Mouse (Mus musculus) kidney, adult 18-20 months (tissue): ENCODE results near the gene Cdadc1.

Source experiments
- DNase-seq: peaks from one replicate; pipeline ENCODE4 v3.0.0; 2021

Cdadc1 gene

DNA sequence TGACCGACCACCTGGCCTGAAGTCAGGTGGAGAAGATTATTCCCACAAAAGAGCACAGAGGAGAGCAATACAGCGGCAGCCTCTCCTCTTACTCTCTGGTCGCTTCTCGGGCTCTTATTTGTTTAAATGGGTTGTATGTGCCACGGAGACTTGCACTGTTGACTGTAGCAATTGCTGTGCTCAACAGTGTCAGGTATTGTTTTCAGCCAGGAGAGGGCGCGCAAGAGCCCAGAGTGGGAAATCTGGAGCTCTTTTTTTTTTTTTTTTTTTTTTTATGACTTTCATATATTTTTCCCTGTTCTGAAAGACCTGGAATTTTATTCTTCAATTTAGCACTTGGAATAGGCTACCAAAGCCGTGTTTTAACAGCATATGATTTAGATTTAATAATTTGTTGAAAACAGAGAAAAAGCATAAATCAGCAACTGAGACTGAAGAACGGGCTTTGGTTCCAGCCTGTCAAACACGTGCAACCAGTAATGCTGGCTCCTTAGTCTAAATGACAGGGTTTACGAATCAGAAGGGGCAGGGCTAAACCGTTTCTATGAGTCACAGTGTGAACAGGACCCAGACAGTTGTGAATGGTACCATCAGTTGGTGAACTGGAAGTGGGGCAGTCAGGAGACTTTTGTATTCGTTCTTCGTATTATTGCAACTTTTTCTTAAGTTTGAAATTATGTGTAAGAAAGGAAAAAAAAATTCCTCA is 15.3 kb upstream of the Cdadc1 start:
- peak; percentile 68 for DNase-seq

DNA sequence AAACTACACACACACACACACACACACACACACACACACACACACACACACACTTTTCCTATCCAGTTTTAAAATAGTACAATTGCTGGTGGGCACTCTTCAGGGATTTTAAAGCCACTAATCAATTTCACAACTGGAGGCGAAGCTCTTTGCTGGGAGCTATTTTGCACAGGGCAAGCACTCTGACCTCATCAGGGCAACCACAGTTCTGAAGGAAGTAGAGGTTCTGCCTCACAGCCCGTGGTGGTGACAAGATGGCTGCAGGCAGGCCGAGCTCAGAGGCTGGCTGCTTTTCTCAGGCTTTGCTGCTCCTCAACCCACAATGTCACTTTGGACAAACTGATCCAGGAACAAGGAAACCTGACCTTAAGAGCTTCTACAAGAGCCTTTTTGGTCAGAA is 9.3 kb upstream of the Cdadc1 start:
- DNase-seq, result no peak

DNA sequence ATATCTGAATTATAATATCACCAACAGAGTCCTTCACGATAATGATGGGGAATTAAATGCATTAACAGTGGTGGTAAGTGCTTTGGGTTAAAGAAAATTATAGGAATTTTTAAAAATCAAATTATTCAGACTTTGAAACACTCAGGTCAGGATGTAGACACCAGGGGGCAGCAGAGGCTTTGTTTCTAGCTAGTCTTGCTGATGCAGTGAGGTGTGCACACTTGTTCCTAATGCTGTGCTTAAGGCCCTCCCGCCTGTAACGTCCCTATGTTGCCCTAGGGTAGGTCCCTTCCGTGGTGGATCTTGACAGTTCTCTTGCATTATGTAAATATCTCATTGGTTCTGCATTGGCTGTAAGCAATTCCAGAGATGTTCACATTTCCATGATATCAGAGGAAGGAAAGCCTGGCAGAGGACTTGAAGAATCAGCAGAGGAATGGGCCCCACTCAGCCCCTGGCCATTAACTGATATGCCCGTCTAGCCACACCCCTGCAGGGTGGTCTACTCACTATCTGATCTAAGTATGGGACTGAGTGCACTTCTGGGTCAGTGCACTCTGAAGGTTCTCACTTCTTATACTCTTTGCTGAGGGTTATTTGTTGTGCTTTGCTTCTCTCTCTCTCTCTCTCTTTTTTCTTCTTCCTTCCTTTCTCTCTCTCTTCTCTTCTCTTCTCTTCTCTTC is 8.1 kb upstream of the Cdadc1 start:
- DNase-seq, result peak; percentile 78

DNA sequence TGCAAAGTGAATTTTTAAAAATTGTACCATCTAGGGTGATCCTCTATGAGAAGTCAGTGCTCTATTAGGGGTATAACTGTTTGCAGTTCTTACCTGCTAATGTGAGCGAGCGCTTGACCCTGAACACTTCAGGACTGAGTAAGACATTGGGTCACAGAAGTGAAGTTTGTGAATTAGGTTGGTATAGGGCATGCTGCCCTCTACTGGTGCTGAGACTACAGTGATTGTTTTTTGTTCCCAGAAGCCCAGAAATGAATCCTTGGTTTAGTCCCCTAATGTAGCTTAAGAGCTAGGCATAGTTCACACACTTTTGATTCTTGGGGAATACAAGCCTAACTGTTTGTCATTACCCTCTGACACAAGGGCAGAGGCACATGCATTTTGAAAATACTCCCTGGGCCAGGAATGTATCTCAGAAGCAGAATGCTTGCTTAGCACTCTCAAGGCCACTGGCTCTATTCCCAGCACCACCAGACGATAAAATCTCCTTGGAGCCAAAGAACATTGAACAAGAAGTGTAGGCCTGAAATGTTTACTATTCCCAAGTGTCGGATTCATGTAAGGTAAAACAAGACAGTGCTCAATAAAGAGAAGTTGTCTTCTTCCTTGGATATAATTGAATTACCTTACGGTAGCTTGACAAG is 6.4 kb upstream of the Cdadc1 start:
- peak; percentile 36 for DNase-seq

DNA sequence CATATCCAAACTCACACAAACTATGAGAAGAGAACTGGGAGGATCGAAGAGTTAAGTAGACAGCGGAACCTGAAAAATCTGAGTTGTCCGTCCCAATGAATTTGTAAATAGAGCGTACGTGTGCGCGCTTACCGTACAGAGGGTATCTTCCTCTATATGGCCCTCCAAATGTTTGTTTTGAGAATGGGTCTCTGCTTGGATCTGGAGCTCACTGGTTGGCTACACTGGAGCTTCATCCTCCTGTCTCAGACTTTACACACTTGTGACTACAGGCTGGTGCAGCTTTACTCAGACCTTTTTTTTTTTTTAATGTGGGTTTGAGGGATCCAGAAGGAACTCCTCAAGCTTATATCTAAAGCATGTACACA is 485 bp upstream of the Cdadc1 start:
- no peak for DNase-seq

DNA sequence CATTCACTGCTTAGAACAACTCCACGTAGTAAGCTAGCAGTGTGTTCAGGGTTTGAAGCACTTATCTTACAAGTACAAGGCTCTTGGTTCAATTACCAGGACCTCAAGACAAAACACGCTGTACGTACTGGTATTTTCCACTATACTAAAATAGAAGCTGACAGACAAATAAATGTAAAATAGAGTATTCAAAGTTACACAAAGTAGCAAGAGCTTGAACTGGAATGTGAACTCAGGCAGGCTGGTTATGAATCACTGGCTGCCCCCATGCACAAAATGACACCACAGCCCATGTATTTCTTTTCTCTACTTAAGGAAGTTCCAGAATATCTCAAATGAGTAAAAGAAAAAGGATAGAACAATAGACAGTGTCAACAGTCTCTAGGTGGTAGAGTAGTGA is 2.8 kb downstream of the Cdadc1 start:
- no peak for DNase-seq

DNA sequence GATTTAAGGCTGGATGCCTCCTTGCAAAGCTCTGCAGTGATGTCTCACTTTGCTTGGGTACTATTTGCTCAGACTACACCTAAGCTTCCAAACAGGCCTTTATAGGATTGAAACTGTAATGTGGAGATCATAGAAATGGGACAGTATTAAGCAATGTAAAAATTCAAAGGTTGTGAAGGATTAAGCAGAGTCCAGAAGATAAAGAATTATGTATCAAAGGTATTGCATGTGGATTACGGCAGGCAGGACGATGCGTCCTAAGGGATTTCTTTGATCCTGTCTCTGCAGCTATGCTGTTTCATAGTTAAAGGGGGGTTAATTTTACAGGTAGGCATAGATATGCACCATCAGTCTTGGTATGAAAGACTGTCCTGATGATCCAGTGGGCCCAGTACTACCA is 5.2 kb downstream of the Cdadc1 start:
- no peak for DNase-seq

DNA sequence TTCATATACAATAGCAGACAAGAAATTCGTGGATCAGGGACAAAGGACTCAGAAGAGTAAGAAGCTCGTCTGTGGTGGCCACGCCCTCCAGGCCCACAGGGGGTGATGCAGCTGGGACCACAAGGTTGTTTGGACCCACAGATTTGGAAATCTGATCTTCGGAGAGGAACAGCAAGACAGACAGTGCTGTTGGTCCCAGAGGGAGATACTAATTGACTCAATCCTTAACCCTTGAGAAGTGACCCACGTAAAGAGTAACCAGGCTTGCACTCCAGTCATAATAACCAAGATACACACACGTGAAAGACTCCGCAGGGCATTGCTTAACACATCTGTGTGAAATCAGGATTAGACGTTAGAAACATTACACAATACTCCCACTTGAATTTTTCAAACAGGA is 5.9 kb downstream of the Cdadc1 start:
- DNase-seq, result no peak

DNA sequence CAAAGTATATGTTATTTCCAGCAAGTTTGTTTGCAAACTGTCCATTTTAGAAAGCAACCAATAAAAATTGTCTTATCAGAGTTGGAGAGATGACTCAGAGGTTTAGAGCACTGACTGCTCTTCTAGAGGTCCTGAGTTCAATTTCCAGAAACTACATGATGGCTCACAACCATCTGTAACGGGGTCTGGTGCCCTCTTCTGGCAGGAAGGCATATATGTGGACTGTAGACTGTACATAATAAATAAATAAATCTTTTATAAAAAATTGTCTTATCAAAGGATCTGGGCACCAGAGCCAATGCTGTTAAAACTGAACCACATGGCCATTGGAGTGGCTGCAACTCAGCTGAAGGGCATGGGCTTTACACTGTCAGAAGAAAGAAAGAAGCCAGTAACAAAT is 7.1 kb downstream of the Cdadc1 start:
- DNase-seq, result peak; percentile 18

DNA sequence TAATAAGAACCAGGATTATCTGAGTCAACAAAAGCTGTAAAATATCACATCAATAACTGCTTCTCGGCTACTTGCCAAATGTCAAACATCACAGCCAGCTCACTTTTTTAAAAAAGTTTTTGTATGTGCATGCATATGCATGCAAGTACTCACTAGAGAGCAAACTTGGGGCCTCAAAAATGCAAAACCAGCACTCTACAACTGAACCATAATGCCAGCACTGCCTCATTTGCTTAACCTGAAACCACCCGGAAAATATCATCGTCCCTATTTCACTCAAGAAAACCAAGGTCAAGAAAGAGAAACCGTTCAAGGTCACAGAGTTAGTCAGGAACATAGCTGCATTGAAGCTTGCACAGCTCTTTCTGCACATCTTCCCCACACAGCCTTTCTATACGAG is 21.4 kb downstream of the Cdadc1 start:
- no peak for DNase-seq

DNA sequence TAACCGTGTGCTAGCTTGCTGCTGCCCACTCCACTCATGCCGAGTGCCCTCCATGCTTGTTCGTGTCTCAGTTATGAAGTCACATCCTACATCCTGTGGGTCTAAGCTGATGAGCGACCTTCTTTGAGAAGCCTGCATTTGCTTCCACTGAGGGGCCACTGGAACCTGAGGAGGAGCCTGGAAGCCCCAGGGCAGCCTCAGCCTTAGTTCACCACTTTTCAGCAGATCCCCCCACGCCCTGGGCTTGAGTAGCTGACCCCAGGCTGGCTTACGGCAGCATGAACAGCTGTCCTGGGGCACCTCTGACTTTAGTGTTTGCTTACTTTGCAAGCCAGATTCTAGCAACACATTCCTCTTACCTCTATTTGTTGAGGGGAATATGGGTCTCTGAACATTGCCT is 31.0 kb downstream of the Cdadc1 start:
- DNase-seq, result no peak

DNA sequence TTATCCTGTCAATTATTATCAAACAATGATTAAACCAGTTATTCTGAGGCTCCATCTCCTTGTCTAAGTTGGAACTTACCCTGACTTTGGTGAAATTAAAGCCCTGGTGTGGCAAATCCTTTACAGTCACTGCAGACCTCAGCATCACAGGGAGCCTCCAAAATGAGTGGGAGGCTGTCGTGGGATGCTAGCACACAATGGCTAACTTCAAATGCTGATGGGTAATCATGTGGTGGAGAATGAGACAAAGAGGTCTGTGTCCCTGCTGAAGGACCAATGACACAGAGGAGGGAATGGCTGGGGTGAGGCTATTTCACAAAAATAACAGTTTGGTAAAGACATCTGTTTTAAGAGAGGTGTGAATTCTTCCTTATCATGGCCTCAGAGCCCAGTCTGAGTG is 39.9 kb downstream of the Cdadc1 start:
- no peak for DNase-seq

DNA sequence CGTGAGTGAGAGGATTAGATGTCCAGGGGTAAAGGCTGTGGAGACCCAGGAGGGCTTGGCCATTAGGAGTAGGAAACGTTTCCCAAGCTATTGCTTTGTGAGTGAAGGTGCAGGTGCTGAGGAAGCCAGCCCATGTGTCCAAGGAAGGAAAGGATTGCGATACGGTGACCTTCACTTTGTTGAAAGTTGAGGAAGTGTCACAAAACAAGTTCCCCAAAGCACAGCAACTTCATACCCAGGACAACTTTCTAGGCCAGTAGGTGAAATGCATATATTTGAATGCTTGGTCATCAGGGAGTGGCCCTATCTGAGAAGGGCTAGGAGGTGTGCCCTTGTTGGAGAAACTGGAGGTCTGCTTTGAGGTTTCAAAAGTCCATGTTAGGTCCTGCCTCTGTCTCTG is 40.7 kb downstream of the Cdadc1 start:
- no peak for DNase-seq

DNA sequence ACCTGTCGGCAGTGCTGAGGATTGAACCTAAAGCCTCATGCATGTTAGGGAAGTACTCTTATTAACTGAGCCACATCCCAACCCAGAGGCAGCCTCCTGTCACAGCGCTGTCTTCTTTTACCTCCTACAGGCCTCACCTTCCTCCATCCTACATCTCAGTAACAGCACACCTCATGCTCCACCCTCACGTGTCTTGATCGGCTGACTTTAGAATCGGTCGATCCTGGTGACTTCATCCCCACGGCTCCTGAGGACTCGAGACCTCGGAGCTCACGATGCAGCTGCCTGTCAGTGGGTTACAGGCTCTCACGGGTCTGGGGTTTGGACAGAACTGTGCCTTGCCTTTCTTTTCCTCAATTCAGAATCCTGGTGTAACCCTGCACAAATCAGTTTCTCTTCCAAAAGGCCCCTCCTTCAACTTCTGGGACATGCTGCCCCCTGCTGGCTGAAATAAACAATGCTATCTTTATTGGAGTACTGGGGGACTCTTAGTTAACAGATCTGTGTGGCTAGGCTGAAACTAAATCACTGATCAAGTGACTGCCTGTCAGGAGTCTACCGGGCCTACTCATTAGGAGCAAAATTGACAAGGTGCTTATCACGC is 41.7 kb downstream of the Cdadc1 start:
- DNase-seq, result peak; percentile 75

DNA sequence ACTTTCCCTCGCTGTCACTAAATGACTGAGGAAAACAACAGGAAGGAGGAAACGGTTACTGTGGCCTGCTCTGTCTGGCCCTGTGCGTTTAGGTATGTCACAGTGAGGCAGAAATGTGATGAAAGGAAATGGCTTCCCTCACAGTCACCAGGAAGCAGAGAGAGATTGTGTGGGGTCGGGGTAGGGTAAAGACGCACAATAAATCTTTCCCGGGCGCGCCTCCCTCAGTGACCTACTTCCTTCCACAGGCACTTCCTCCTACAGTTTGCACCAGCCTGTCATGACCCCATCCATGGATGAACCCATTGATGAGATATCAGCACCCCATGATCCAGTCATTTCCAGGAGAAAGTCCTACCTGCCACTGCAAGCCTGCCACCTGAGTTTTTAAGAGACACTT is 42.7 kb downstream of the Cdadc1 start:
- DNase-seq, result no peak

DNA sequence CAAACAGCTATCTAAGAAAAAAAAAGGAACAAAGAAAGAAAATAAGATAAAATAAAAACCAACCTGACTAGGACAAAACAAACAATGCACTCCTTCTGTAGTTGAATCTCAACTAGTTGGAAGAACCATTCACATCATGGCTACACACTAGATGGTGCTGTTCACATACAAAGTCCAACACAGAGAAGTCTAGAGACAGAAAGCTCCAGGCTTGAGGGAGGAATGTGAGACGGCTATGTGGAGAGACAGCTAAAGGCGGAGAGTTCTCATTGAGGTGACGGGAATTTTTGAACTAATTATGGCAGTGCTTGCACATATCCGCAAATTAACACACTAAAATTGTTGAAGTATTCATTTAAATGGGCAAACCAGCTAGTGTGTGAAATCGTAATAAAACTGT is 43.7 kb downstream of the Cdadc1 start:
- DNase-seq, result no peak

DNA sequence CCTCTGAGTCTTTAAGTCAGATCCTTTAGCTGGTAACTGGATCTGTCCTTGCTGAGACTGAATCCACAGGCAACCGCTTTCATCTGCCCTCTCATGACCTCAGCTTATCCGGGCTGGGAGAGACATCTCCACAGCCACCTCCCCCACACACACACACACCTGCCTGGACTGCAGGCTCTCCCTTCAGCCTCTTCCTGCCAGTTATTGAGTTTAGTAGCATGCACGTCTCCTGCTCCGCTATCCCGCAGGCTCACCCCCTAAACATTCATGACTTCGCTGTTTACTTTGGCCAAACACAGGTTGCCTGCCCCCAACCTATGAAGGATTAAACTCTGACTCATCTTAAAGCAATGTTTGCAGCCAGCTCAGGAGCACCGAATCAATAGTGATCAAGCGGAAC is 45.8 kb downstream of the Cdadc1 start:
- no peak for DNase-seq

DNA sequence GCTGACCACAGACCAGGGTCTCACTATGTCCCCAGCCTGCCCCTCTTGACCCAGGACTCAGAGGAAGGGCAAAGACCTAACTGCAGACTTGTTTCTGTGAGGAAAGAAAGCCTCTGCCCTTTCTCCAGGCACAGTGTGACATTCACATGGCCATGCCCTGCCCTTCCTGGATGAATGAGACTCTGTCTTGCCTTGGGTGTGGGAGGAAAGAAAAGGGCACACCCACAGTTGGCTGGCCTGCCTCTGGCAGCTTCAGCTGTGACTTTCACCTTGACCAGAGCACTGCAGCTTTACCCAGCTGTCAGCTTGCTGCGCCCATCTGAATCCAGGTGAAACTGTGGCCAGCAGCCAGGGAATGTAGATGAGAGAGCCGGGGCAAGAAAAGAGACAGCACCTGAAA is 46.9 kb downstream of the Cdadc1 start:
- DNase-seq, result peak; percentile 55

DNA sequence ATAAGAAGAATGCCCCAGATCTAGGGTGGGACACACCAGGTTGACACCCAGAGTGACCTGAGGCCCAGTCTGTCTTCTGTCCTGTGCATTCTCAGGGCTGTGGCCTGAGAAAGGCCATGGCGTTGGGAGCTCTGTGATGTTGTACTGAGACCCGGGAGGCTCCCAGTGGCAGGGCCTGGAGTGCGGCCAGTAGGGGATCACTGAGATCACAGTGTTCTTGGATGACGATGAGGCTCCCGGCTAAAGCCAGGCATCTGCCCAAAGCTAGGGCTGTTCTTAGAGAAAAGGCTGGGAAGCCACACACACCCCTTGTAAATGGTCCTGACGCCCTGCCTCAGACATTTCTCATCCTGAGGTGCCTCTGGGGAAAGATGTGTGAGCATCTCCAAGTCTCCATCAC is 48.7 kb downstream of the Cdadc1 start:
- peak; percentile 39 for DNase-seq

DNA sequence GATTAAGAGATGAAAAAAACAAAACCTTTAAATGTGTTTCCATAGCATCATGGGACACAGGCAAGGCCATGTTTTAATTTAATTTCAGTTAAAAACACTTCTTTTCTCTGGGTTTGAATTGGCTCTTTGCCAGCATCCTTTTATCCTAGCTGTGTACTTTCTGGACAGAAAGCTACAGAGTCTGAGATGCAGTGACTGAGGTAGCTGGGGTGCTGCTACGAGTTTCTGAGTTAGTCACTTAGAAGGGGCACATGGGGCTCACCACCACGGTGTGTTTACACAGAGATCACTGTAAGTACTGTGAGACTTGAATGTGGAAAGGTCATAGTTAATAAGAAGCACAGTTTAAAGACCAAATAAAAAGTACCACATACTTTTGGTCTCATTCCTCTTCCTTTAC is 49.2 kb downstream of the Cdadc1 start:
- DNase-seq, result no peak

DNA sequence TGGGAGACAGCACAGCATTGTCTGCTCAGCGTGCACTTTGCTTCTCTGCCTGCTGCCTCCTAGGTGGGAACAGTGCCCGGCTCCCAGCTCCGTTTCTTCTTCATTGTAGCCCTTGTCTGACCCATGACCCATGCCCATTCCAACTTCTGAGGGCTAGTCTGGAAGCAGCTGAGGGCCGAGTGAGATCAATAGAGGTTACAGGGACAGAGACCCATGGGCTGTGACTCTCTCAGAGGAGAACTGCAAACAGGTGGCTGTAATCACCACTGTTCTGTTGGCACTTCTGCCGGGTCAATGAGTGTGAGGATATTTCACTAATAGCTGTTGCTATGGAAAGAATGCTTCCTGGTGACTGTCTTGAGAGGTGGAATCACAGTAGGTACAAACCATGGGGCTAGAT is 50.2 kb downstream of the Cdadc1 start:
- no peak for DNase-seq

DNA sequence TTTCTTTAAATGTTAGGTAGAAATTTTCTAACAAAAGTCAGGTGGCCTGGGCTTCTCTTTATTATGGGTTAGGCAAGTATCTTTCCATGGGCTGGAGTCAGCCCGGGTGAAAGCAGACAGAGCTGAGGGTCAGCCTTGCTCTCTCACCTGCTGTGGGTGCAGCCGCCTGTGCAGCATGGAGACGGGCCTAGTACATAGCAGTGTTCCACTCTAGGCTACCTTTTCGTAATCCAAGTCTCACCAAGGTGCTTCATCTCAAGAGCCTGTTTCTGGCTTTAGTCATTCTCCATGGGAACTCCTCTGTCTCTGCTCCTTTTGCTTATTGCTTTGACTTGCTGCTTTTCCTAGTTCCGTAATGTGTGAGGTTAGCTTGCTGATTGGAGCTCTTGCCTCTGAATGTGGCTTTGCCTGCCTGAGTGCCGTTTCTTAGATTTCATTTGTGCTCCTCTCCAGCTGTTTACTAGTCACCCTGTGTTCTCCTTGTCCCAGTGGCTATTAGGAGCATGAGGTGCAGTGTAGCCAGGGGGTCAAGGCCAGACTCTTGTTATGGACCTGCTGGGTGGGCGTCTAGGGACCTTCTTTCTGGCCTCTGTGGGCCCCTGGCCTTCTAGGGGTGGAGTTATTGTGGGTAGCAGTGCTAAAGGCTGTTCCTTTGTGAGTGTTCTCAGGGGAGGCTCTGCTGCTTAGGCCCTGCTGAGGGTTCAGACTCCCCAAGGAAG is 51.4 kb downstream of the Cdadc1 start:
- DNase-seq, result no peak

DNA sequence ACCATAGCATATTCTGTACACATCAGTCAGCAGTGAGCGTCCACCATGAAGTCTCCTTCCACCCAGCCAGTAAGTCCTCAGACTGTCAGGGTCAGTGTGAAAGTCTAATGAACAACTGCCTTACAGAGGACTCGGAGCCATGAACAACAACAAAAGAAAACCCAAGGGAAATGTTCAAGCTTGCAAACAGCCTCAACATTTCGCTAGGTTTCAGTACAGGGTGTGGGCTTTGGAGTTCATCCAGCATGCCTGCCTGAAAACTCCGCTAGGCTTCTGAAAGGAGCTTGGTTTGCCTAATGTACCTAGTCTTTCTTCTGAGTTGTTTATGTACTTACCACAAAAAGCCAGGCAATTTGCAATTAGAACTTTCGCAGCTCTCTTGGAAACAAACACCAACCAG is 53.8 kb downstream of the Cdadc1 start:
- DNase-seq, result no peak
